Mouse (Mus musculus) embryonic facial prominence, embryonic 13.5 days (tissue): ENCODE data around the gene Hnrnpm. TPM values are rescaled to one million over a fixed set of nuclear protein-coding genes. Genes with fewer than 3 reads are reported as not detected.

Source experiments
- ATAC-seq: fragments of 200-750 bp; cut with Nextera tagmentation; 2 replicates; pipeline ENCODE4 v1.8.0; 2017; ENCODE audit warnings: low read depth; ENCODE audit not compliant: insufficient number of reproducible peaks, insufficient read depth, low FRiP score, low TSS enrichment
- H3K27ac ChIP-seq: fragments of 300-500 bp; sonication (generic); 2 replicates; pipeline ENCODE4 v1.5.1; 2015; ENCODE audit warnings: moderate library complexity, mild to moderate bottlenecking, inconsistent platforms
- H3K27me3 ChIP-seq: fragments of 300-500 bp; sonication (generic); 2 replicates; pipeline ENCODE4 v1.6.1; 2015; ENCODE audit warnings: mild to moderate bottlenecking, inconsistent platforms
- H3K36me3 ChIP-seq: fragments of 300-500 bp; sonication (generic); 2 replicates; pipeline ENCODE4 v1.6.1; 2015; ENCODE audit warnings: mild to moderate bottlenecking, inconsistent platforms
- H3K4me1 ChIP-seq: fragments of 300-500 bp; sonication (generic); 2 replicates; pipeline ENCODE4 v1.6.1; 2015; ENCODE audit warnings: inconsistent platforms
- H3K4me2 ChIP-seq: fragments of 300-500 bp; sonication (generic); 2 replicates; pipeline ENCODE4 v1.6.1; 2015; ENCODE audit warnings: moderate library complexity, mild to moderate bottlenecking, inconsistent platforms
- H3K4me3 ChIP-seq: fragments of 300-500 bp; sonication (generic); 2 replicates; pipeline ENCODE4 v1.5.1; 2015; ENCODE audit warnings: mild to moderate bottlenecking, inconsistent platforms
- H3K9ac ChIP-seq: fragments of 300-500 bp; sonication (generic); 2 replicates; pipeline ENCODE4 v1.6.1; 2015; ENCODE audit warnings: mild to moderate bottlenecking, inconsistent platforms
- H3K9me3 ChIP-seq: fragments of 300-500 bp; sonication (generic); 2 replicates; pipeline ENCODE4 v1.6.1; 2016; ENCODE audit warnings: inconsistent platforms
- WGBS: fragments of 180-500 bp; shearing (Covaris S2); methylation state at CpG from one replicate; pipeline ENCODE4 v1.1.7; 2015; ENCODE audit warnings: mixed read lengths; 5-methylcytosine and 5-hydroxymethylcytosine counted together
- polyA plus RNA-seq: library from polyadenylated mRNA; unstranded; fragments of >200 nt; fragmentation: Nextera tagmentation; extraction: Ambion mirVana; gene quantifications from 2 replicates; pipeline ENCODE4 v1.2.1, GENCODE M21; 2015

Hnrnpm gene
- polyA plus RNA-seq, 1 experiment from 2014 or later, result 384 TPM

DNA sequence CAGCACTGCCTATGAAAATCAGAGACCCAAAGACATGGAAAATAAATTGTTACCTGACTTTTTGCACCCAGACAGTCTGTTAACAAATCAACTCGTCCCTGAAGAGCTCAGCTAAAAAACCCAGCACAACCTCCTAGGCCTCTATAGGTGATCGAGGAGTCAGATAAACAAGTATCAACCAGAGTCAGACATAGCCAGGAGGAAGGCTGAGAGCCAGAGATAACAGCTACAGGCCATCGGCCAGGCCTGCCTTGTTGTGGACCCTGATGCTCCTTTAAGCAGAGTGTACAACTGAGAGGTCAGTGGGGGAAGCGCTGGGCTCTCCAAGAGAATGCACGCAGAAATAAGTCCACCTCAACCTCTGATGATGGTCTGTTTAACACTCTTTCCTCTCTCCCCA lies 26.6 kb upstream of the Hnrnpm start:
- Histone ChIP-seq H3K9me3 (no peaks in the 10 kb centered on the region), H3K27me3 (no peaks in the 10 kb centered on the region), H3K4me2 (no peak overlapping the region), H3K36me3 (peaks cover 19% of the 10 kb centered on the region), H3K4me1 (peaks cover 3% of the 10 kb centered on the region; the same call in 1 of the 2 replicates), H3K9ac (no peak overlapping the region), H3K27ac (no peak overlapping the region), H3K4me3 (no peak overlapping the region)
- WGBS, result 79% methylated on average over 5 of the region's 5 CpGs
- no peak for ATAC-seq

GRCm38 (mm10) chr17:33709834-33710233 lies 23.2 kb upstream of the Hnrnpm start:
- 76% methylated on average over 3 of the region's 3 CpGs for WGBS
- no peaks in the 10 kb centered on the region for H3K4me1 ChIP-seq

GRCm38 (mm10) chr17:33703091-33703490 lies 16.4 kb upstream of the Hnrnpm start:
- WGBS, result 90% methylated on average over 9 of the region's 9 CpGs
- ATAC-seq, result no peak
- H3K27ac ChIP-seq, result no peak overlapping the region

More at GRCm38 (mm10) chr17:33709834-33710233, 23.2 kb upstream of the Hnrnpm start:
- Histone ChIP-seq H3K36me3 (peaks cover 31% of the 10 kb centered on the region), H3K9ac (no peak overlapping the region), H3K4me2 (no peak overlapping the region), H3K9me3 (no peaks in the 10 kb centered on the region), H3K27me3 (no peaks in the 10 kb centered on the region), H3K27ac (no peak overlapping the region), H3K4me3 (no peak overlapping the region)
- ATAC-seq, result no peak

DNA sequence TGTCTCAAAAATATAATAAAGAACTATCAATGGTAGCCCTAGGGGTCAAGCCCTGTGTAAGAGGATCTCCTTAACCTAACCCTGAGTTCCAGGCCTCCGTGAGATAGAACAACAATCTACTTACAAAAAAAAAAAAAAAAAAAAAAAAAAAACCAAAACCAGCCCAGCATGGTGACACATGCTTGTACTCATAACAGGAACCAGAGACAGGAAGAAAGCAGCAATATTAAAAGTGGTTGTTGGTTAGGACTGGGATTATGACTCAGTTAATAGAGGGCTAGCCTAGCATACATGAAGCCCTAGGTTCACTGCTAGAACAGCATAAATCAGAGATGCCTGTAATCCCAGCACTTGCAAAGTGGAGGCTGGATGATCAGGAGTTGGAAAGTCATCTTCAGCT lies 15.5 kb upstream of the Hnrnpm start:
- H3K27me3 ChIP-seq, result no peaks in the 10 kb centered on the region
- WGBS, result 20% methylated on average over 1 of the region's 1 CpGs
- H3K4me2 ChIP-seq, result no peak overlapping the region
- H3K4me1 ChIP-seq, result no peaks in the 10 kb centered on the region
- no peaks in the 10 kb centered on the region for H3K9me3 ChIP-seq
- no peak overlapping the region for H3K9ac ChIP-seq
- H3K4me3 ChIP-seq, result no peak overlapping the region
- H3K36me3 ChIP-seq, result peaks cover 43% of the 10 kb centered on the region
- H3K27ac ChIP-seq, result no peak overlapping the region
- no peak for ATAC-seq

More at GRCm38 (mm10) chr17:33703091-33703490, 16.4 kb upstream of the Hnrnpm start:
- H3K4me3 ChIP-seq, result no peak overlapping the region
- H3K4me1 ChIP-seq, result no peaks in the 10 kb centered on the region
- no peak overlapping the region for H3K4me2 ChIP-seq
- peaks cover 39% of the 10 kb centered on the region for H3K36me3 ChIP-seq
- H3K9ac ChIP-seq, result no peak overlapping the region
- no peaks in the 10 kb centered on the region for H3K9me3 ChIP-seq
- no peaks in the 10 kb centered on the region for H3K27me3 ChIP-seq

GRCm38 (mm10) chr17:33695471-33695870 lies 8.8 kb upstream of the Hnrnpm start:
- no peak for ATAC-seq
- Histone ChIP-seq H3K36me3 (peaks cover 63% of the 10 kb centered on the region), H3K4me3 (no peak overlapping the region), H3K9ac (no peak overlapping the region), H3K27ac (no peak overlapping the region), H3K4me1 (no peaks in the 10 kb centered on the region), H3K4me2 (no peak overlapping the region), H3K27me3 (no peaks in the 10 kb centered on the region), H3K9me3 (no peaks in the 10 kb centered on the region)
- WGBS, result 64% methylated on average over 1 of the region's 1 CpGs

- Histone ChIP-seq H3K4me1 (peaks cover 31% of the 10 kb centered on the region), H3K36me3 (peaks cover 9% of the 10 kb centered on the region), H3K27ac (peak overlapping the region; percentile 96), H3K9me3 (no peaks in the 10 kb centered on the region), H3K4me2 (peak overlapping the region; percentile 95), H3K4me3 (peak overlapping the region; percentile 95), H3K9ac (peak overlapping the region; percentile 100), H3K27me3 (no peaks in the 10 kb centered on the region)
- WGBS, result under 1% methylated on average over 42 of the region's 42 CpGs
- ATAC-seq, result peak; percentile 97
Measured at GRCm38 (mm10) chr17:33685249-33685653, 1.4 kb downstream of the Hnrnpm start.

GRCm38 (mm10) chr17:33684671-33685231 lies 1.9 kb downstream of the Hnrnpm start:
- peaks cover 32% of the 10 kb centered on the region for H3K4me1 ChIP-seq
- ATAC-seq, result peak; percentile 75
- peak overlapping the region; percentile 95 for H3K4me3 ChIP-seq
- under 1% methylated on average over 44 of the region's 44 CpGs for WGBS
- H3K36me3 ChIP-seq, result peaks cover 9% of the 10 kb centered on the region
- no peaks in the 10 kb centered on the region for H3K27me3 ChIP-seq
- no peaks in the 10 kb centered on the region for H3K9me3 ChIP-seq
- peak overlapping the region; percentile 100 for H3K9ac ChIP-seq
- H3K4me2 ChIP-seq, result peak overlapping the region; percentile 95
- peak overlapping the region; percentile 96 for H3K27ac ChIP-seq

GRCm38 (mm10) chr17:33681767-33682166 lies 4.9 kb downstream of the Hnrnpm start:
- H3K36me3 ChIP-seq, result peaks cover 15% of the 10 kb centered on the region
- peak overlapping the region; percentile 95 for H3K4me2 ChIP-seq
- H3K9me3 ChIP-seq, result no peaks in the 10 kb centered on the region
- H3K9ac ChIP-seq, result 0 out of 2 replicates have a peak overlapping the region, but pooled peaks have one; percentile 28
- H3K4me3 ChIP-seq, result peak overlapping the region; percentile 11
- H3K4me1 ChIP-seq, result peaks cover 35% of the 10 kb centered on the region
- ATAC-seq, result no peak
- no peak overlapping the region for H3K27ac ChIP-seq
- H3K27me3 ChIP-seq, result no peaks in the 10 kb centered on the region

- Histone ChIP-seq H3K4me1 (peaks cover 36% of the 10 kb centered on the region), H3K4me2 (no peak overlapping the region), H3K4me3 (no peak overlapping the region), H3K36me3 (peaks cover 24% of the 10 kb centered on the region), H3K9ac (no peak overlapping the region), H3K27ac (no peak overlapping the region), H3K9me3 (no peaks in the 10 kb centered on the region), H3K27me3 (no peaks in the 10 kb centered on the region)
- ATAC-seq, result no peak
Measured at GRCm38 (mm10) chr17:33678771-33679170, 7.9 kb downstream of the Hnrnpm start.

DNA sequence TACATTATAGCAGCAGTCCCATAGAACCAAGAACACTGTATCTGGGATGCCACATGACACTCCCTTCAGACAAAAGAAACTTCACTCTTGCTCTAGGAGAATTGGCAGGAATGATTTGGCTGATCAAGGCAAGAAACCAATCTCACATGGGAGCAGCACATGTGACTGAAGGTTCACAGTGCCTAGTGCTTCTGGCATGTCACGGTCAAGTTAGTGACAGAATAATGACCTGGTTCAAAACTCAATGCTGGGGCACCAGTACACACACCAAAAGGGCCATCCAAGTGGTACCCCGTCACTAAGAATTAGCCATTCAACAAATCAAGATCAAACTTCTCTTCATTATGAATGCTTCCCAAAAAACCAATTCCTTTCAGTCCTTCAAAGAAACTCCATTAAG lies 10.6 kb downstream of the Hnrnpm start:
- Histone ChIP-seq H3K27ac (no peak overlapping the region), H3K27me3 (no peaks in the 10 kb centered on the region), H3K36me3 (peaks cover 24% of the 10 kb centered on the region), H3K9ac (no peak overlapping the region), H3K4me1 (peaks cover 20% of the 10 kb centered on the region), H3K4me3 (no peak overlapping the region), H3K4me2 (no peak overlapping the region), H3K9me3 (no peaks in the 10 kb centered on the region)
- 86% methylated on average over 2 of the region's 2 CpGs for WGBS
- ATAC-seq, result no peak

DNA sequence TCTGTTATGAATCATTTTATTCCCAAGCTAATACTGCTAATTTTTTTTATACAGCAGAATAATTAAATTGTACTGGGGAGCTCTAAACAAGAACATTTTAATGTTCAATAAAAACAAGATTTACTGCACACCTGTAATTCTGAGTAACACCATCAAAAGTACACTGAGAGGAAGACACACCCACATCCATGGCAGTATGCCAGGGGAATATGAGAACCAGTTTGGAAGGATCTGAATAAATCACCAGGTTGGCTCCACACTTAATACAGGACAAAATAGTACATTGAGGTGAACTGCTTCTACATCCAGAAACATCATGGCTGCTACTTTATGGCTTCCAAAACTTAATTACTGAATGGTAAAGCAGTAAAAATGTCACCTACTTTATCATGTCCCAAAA lies 11.2 kb downstream of the Hnrnpm start:
- Histone ChIP-seq H3K4me2 (no peak overlapping the region), H3K36me3 (peaks cover 24% of the 10 kb centered on the region), H3K9me3 (no peaks in the 10 kb centered on the region), H3K27ac (no peak overlapping the region), H3K27me3 (no peaks in the 10 kb centered on the region), H3K9ac (no peak overlapping the region), H3K4me1 (peaks cover 21% of the 10 kb centered on the region; the same call in 1 of the 2 replicates), H3K4me3 (no peak overlapping the region)
- ATAC-seq, result no peak

GRCm38 (mm10) chr17:33673837-33674236 lies 12.8 kb downstream of the Hnrnpm start:
- no peak overlapping the region for H3K9ac ChIP-seq
- H3K9me3 ChIP-seq, result no peaks in the 10 kb centered on the region
- H3K4me1 ChIP-seq, result peaks cover 23% of the 10 kb centered on the region; the same call in 1 of the 2 replicates
- no peak overlapping the region for H3K4me3 ChIP-seq
- no peak overlapping the region for H3K27ac ChIP-seq
- WGBS, result 81% methylated on average over 1 of the region's 1 CpGs
- H3K36me3 ChIP-seq, result peaks cover 24% of the 10 kb centered on the region
- H3K4me2 ChIP-seq, result no peak overlapping the region
- no peaks in the 10 kb centered on the region for H3K27me3 ChIP-seq
- ATAC-seq, result no peak
